Mouse (Mus musculus): ENCODE data around the gene Asic3. TPM values are rescaled to one million over a fixed set of nuclear protein-coding genes. Genes with fewer than 3 reads are reported as not detected.
"Not testable (repeated sequence)": the region's sequence is repeated elsewhere in the genome, so short reads cannot be mapped to it uniquely, and the experiment has no call there.

The Asic3 gene
- polyA plus RNA-seq, 1 experiment from 2014 or later: 0.20 TPM

DNA sequence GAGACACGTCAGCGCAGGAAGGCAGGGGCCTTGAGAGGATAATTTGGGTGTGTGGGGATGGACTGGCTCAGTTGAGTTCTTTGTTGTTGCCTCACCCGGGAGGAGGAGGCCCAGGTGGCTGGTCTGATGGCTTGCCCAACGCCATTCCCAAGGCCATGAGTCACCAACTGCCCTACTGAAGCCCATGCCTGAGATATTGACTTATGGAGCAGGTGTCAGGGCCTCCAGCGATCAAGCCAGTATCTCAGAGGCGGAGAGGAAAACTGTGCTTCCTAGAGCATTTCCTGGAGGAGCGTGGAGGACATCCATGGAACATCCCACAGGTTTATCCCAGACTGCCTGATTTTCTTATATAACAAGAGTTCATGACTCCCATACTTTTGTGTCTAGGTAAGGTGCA, 20.5 kb upstream of the Asic3 start:
- ATAC-seq (replicated peaks; ENCODE audit: insufficient number of reproducible peaks, low FRiP score, low TSS enrichment): no peak
- H3K36me3 ChIP-seq (ENCODE audit: control insufficient read depth, insufficient read depth, low read length): no peaks in the 10 kb centered on the region
- H3K4me1 ChIP-seq (ENCODE audit: control insufficient read depth, insufficient read depth, low read length): peaks cover 10% of the 10 kb centered on the region
- 70% methylated on average over 7 of the region's 7 CpGs for WGBS (ENCODE audit: insufficient replicate concordance)
- H3K4me3 ChIP-seq (ENCODE audit: low read depth, low read length): no peak overlapping the region
- no peaks in the 10 kb centered on the region for H3K9me3 ChIP-seq (replicated peaks; ENCODE audit: control insufficient read depth, low read length)
- no peak overlapping the region for H3K9ac ChIP-seq (ENCODE audit: low read depth, low read length)
- H3K4me2 ChIP-seq: no peak overlapping the region
- H3K27me3 ChIP-seq (ENCODE audit: control insufficient read depth, insufficient read depth, low read length): no peaks in the 10 kb centered on the region
- no peak overlapping the region for H3K27ac ChIP-seq (ENCODE audit: low read depth, low read length)

DNA sequence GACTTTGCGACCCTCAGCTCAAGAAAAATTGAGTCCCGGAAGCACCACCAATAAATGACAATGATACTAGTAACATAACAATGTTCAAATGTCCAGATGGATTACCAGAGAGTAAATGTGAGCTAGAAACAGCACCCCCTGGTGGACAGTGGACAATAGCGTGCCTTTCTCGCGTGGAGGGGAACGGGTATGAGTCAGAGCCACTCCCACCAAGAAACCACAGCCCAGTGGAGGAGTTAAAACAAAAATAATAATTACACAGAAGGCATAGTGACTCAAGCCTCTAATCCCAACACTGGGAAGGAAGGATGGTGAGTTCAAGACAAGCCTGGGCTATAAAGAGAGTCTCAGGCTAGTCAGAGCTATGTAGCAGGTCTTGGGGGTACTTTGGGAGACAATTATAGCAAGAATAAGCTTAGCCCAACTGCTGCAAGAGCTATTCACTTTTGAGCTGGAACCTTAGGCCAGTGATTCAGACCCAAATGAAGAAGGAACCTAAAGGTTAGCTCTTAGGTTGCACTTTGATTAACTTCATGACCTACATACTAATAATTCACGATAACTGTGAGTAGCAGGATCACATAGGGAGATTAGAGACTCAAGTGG, 19.7 kb upstream of the Asic3 start, which contains the start of gene Abcb8:
Gene Abcb8, plus strand, starts transcription at position 272 of the 606 bp plus-strand sequence.
- H3K36me3 ChIP-seq (ENCODE audit: control insufficient read depth, insufficient read depth, low read length): no peaks in the 10 kb centered on the region
- H3K27ac ChIP-seq (ENCODE audit: low read depth, low read length): peak within 1 kb of the TSS; percentile 85
- ATAC-seq (replicated peaks; ENCODE audit: insufficient number of reproducible peaks, low FRiP score, low TSS enrichment): no peak
- no peaks in the 10 kb centered on the region for H3K9me3 ChIP-seq (replicated peaks; ENCODE audit: control insufficient read depth, low read length)
- H3K4me2 ChIP-seq: peak within 1 kb of the TSS; percentile 61
- H3K9ac ChIP-seq (ENCODE audit: low read depth, low read length): peak within 1 kb of the TSS; percentile 77
- H3K4me3 ChIP-seq (ENCODE audit: low read depth, low read length): peak within 1 kb of the TSS; percentile 70
- 19% methylated on average over 7 of the region's 7 CpGs for WGBS (ENCODE audit: insufficient replicate concordance)
- no peaks in the 10 kb centered on the region for H3K27me3 ChIP-seq (ENCODE audit: control insufficient read depth, insufficient read depth, low read length)
- peaks cover 8% of the 10 kb centered on the region for H3K4me1 ChIP-seq (ENCODE audit: control insufficient read depth, insufficient read depth, low read length)

DNA sequence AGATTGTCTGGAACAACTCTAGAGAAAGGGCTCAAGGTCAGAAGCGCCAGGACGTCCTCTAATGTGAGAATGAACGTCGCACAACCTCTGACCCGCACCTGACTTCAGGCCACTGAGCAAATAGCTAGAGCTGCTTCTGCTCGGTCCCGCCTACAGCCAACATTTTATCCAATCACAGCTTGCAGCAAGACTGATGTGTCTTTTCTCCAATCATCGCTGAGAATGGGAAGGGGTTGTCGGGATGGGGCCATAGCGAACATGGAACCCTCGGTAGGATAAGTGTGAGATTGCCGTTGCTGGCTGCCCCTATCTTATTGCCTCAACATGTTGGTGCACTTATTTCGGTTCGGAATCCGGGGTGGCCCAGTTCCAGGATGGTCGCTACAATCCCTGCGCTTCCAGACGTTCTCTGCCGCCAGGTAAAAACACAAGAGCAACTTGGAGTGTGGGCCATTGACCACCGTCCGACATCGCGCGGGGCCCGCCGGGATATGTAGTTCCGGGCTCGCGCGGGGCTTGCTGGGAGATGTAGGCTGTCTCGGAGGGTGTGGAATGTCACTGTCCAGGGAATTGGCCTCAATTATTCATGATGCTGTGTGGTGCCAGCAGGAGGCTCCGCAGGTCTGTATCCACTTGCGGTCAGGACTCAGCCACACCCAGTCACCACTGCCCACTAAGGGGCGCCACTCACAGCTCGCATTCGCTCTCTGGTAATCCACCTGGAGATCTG, 18.9 kb upstream of the Asic3 start:
- H3K9ac ChIP-seq (ENCODE audit: low read depth, low read length): peak overlapping the region; percentile 77
- H3K36me3 ChIP-seq (ENCODE audit: control insufficient read depth, insufficient read depth, low read length): no peaks in the 10 kb centered on the region
- no peaks in the 10 kb centered on the region for H3K9me3 ChIP-seq (replicated peaks; ENCODE audit: control insufficient read depth, low read length)
- H3K4me1 ChIP-seq (ENCODE audit: control insufficient read depth, insufficient read depth, low read length): peaks cover 4% of the 10 kb centered on the region
- peak overlapping the region; percentile 70 for H3K4me3 ChIP-seq (ENCODE audit: low read depth, low read length)
- WGBS (ENCODE audit: insufficient replicate concordance): 1% methylated on average over 36 of the region's 36 CpGs
- no peaks in the 10 kb centered on the region for H3K27me3 ChIP-seq (ENCODE audit: control insufficient read depth, insufficient read depth, low read length)
- peak overlapping the region; percentile 85 for H3K27ac ChIP-seq (ENCODE audit: low read depth, low read length)
- H3K4me2 ChIP-seq: peak overlapping the region; percentile 61
- ATAC-seq (replicated peaks; ENCODE audit: insufficient number of reproducible peaks, low FRiP score, low TSS enrichment): peak; percentile 96

- H3K4me2 ChIP-seq; ATAC-seq (replicated peaks; ENCODE audit: insufficient number of reproducible peaks, low FRiP score, low TSS enrichment); H3K27me3 ChIP-seq (ENCODE audit: control insufficient read depth, insufficient read depth, low read length); H3K9me3 ChIP-seq (replicated peaks; ENCODE audit: control insufficient read depth, low read length); H3K27ac ChIP-seq (ENCODE audit: low read depth, low read length); H3K4me1 ChIP-seq (ENCODE audit: control insufficient read depth, insufficient read depth, low read length); H3K9ac ChIP-seq (ENCODE audit: low read depth, low read length); H3K36me3 ChIP-seq (ENCODE audit: control insufficient read depth, insufficient read depth, low read length); H3K4me3 ChIP-seq (ENCODE audit: low read depth, low read length): not testable (repeated sequence)
- WGBS (ENCODE audit: insufficient replicate concordance): 90% methylated on average over 6 of the region's 6 CpGs
Observed at GRCm38 (mm10) chr5:24396254-24396653, 16.9 kb upstream of the Asic3 start.

- H3K9ac ChIP-seq (ENCODE audit: low read depth, low read length): no peak overlapping the region
- H3K4me1 ChIP-seq (ENCODE audit: control insufficient read depth, insufficient read depth, low read length): no peaks in the 10 kb centered on the region
- no peak overlapping the region for H3K4me3 ChIP-seq (ENCODE audit: low read depth, low read length)
- no peak overlapping the region for H3K27ac ChIP-seq (ENCODE audit: low read depth, low read length)
- ATAC-seq (replicated peaks; ENCODE audit: insufficient number of reproducible peaks, low FRiP score, low TSS enrichment): no peak
- H3K36me3 ChIP-seq (ENCODE audit: control insufficient read depth, insufficient read depth, low read length): no peaks in the 10 kb centered on the region; the same call in 1 of the 2 replicates
- H3K27me3 ChIP-seq (ENCODE audit: control insufficient read depth, insufficient read depth, low read length): no peaks in the 10 kb centered on the region
- H3K4me2 ChIP-seq: no peak overlapping the region
- no peaks in the 10 kb centered on the region for H3K9me3 ChIP-seq (replicated peaks; ENCODE audit: control insufficient read depth, low read length)
- WGBS (ENCODE audit: insufficient replicate concordance): 76% methylated on average over 10 of the region's 10 CpGs
Observed at GRCm38 (mm10) chr5:24399686-24400085, 13.5 kb upstream of the Asic3 start.

- Histone ChIP-seq H3K9me3 (replicated peaks; ENCODE audit: control insufficient read depth, low read length) (no peaks in the 10 kb centered on the region), H3K27me3 (ENCODE audit: control insufficient read depth, insufficient read depth, low read length) (no peaks in the 10 kb centered on the region), H3K4me3 (ENCODE audit: low read depth, low read length) (no peak overlapping the region), H3K4me2 (no peak overlapping the region), H3K9ac (ENCODE audit: low read depth, low read length) (no peak overlapping the region), H3K4me1 (ENCODE audit: control insufficient read depth, insufficient read depth, low read length) (no peaks in the 10 kb centered on the region), H3K27ac (ENCODE audit: low read depth, low read length) (no peak overlapping the region), H3K36me3 (ENCODE audit: control insufficient read depth, insufficient read depth, low read length) (no peaks in the 10 kb centered on the region; the same call in 1 of the 2 replicates)
- 87% methylated on average over 11 of the region's 11 CpGs for WGBS (ENCODE audit: insufficient replicate concordance)
- ATAC-seq (replicated peaks; ENCODE audit: insufficient number of reproducible peaks, low FRiP score, low TSS enrichment): no peak
Observed at GRCm38 (mm10) chr5:24400362-24400761, 12.8 kb upstream of the Asic3 start.

DNA sequence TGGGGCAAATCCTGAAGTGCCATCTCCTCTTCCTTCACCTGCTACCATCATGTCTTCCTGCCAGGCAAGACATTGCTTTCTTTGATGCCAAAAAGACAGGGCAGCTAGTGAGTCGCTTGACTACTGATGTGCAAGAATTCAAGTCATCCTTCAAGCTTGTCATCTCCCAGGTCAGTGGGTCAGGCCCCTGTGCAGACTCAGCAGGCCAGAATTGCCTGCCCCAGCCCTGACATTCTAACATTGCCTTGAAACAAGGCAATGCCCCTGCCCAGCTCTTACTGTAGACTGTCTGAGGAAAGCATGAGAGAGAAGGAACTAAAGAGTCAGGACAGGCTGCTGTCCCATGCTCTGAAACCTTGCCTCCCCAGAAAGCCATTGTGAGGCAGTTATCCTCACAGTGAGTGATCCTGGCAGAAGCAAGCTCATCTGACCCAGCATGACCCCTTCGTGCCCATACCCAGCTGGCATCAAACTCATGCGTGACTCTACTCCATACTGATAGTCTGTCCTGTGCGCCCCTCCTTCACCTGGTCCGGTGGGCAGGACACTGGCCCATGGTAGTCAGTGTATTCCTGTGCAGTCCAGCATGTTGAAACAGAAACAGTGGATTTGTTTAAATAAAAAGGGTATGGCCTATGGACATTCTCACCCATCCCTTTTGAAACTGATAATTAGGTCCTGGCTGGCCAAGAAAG, 12.1 kb upstream of the Asic3 start:
- no peaks in the 10 kb centered on the region for H3K9me3 ChIP-seq (replicated peaks; ENCODE audit: control insufficient read depth, low read length)
- no peaks in the 10 kb centered on the region for H3K27me3 ChIP-seq (ENCODE audit: control insufficient read depth, insufficient read depth, low read length)
- no peak overlapping the region for H3K27ac ChIP-seq (ENCODE audit: low read depth, low read length)
- WGBS (ENCODE audit: insufficient replicate concordance): 91% methylated on average over 5 of the region's 5 CpGs
- H3K36me3 ChIP-seq (ENCODE audit: control insufficient read depth, insufficient read depth, low read length): peaks cover 2% of the 10 kb centered on the region
- H3K4me1 ChIP-seq (ENCODE audit: control insufficient read depth, insufficient read depth, low read length): no peaks in the 10 kb centered on the region
- H3K4me2 ChIP-seq: no peak overlapping the region
- H3K4me3 ChIP-seq (ENCODE audit: low read depth, low read length): no peak overlapping the region
- no peak for ATAC-seq (replicated peaks; ENCODE audit: insufficient number of reproducible peaks, low FRiP score, low TSS enrichment)
- no peak overlapping the region for H3K9ac ChIP-seq (ENCODE audit: low read depth, low read length)

- Histone ChIP-seq H3K9me3 (replicated peaks; ENCODE audit: control insufficient read depth, low read length) (no peaks in the 10 kb centered on the region), H3K4me3 (ENCODE audit: low read depth, low read length) (no peak overlapping the region), H3K27me3 (ENCODE audit: control insufficient read depth, insufficient read depth, low read length) (no peaks in the 10 kb centered on the region), H3K27ac (ENCODE audit: low read depth, low read length) (no peak overlapping the region), H3K36me3 (ENCODE audit: control insufficient read depth, insufficient read depth, low read length) (peaks cover 6% of the 10 kb centered on the region), H3K4me1 (ENCODE audit: control insufficient read depth, insufficient read depth, low read length) (no peaks in the 10 kb centered on the region), H3K9ac (ENCODE audit: low read depth, low read length) (no peak overlapping the region), H3K4me2 (no peak overlapping the region)
- 80% methylated on average over 9 of the region's 9 CpGs for WGBS (ENCODE audit: insufficient replicate concordance)
- ATAC-seq (replicated peaks; ENCODE audit: insufficient number of reproducible peaks, low FRiP score, low TSS enrichment): no peak
Observed at GRCm38 (mm10) chr5:24401969-24402368, 11.2 kb upstream of the Asic3 start.
